Mouse (Mus musculus) MEL (cell line): ENCODE measurements around the gene Kctd7.

Source experiments
- CHD1 ChIP-seq: IDR thresholded peaks from 2 replicates; pipeline ENCODE4 v1.6.1; 2012; ENCODE audit warnings: low read depth, mild to moderate bottlenecking, inconsistent platforms, low read length, improper control_type of control experiment
- CTCF ChIP-seq, 3 experiments: IDR thresholded peaks in 2 of 3; conservative IDR thresholded peaks in 1 of 3; 2 replicates each; pipeline ENCODE4 v1.5.1; 2011 to 2012; ENCODE audit warnings: low read length in 3 of 3, low read depth in 2 of 3, mild to moderate bottlenecking in 2 of 3, improper control_type of control experiment in 1 of 3, inconsistent platforms in 1 of 3, mixed read lengths in 1 of 3, moderate library complexity in 1 of 3; ENCODE audit not compliant: control insufficient read depth in 1 of 3, insufficient read depth in 1 of 3, poor library complexity in 1 of 3, severe bottlenecking in 1 of 3
- EP300 ChIP-seq, 2 experiments: IDR thresholded peaks; 2 replicates each; pipeline ENCODE4 v1.6.1; 2011; ENCODE audit warnings: improper control_type of control experiment in 2 of 2, low read length in 2 of 2, low read depth in 1 of 2, mild to moderate bottlenecking in 1 of 2
- GABPA ChIP-seq: IDR thresholded peaks from 2 replicates; pipeline ENCODE4 v1.6.1; 2012; ENCODE audit warnings: low read depth, mild to moderate bottlenecking, inconsistent platforms, low read length, improper control_type of control experiment, moderate library complexity
- HCFC1 ChIP-seq: IDR thresholded peaks from 2 replicates; pipeline ENCODE4 v1.6.1; 2012; ENCODE audit warnings: low read depth, mild to moderate bottlenecking, inconsistent platforms, low read length, improper control_type of control experiment, moderate library complexity
- MAX ChIP-seq: IDR thresholded peaks from 2 replicates; pipeline ENCODE4 v1.6.1; 2011; ENCODE audit warnings: low read length, improper control_type of control experiment
- NELFE ChIP-seq: IDR thresholded peaks from 2 replicates; pipeline ENCODE4 v1.6.1; 2011; ENCODE audit warnings: low read depth, low read length, improper control_type of control experiment
- POLR2A ChIP-seq, 2 experiments: IDR thresholded peaks; 2 replicates each; pipeline ENCODE4 v1.6.1; 2011 to 2012; ENCODE audit warnings: low read length in 2 of 2, mild to moderate bottlenecking in 2 of 2, control low read depth in 1 of 2, improper control_type of control experiment in 1 of 2, low read depth in 1 of 2, moderate library complexity in 1 of 2; ENCODE audit not compliant: control insufficient read depth in 1 of 2, insufficient read depth in 1 of 2, poor library complexity in 1 of 2
- POLR2AphosphoS5 ChIP-seq: IDR thresholded peaks from 2 replicates; pipeline ENCODE4 v1.6.1; 2012; ENCODE audit warnings: low read depth, borderline replicate concordance, mild to moderate bottlenecking, inconsistent platforms, low read length, moderate library complexity, mixed read lengths
- TAL1 ChIP-seq: IDR thresholded peaks from 2 replicates; pipeline ENCODE4 v1.6.1; 2012; ENCODE audit warnings: mild to moderate bottlenecking, inconsistent platforms, low read length, moderate library complexity, mixed read lengths
- TBP ChIP-seq: IDR thresholded peaks from 2 replicates; pipeline ENCODE4 v1.8.0; 2011; ENCODE audit warnings: low read depth, low read length, improper control_type of control experiment
- TCF12 ChIP-seq: IDR thresholded peaks from 2 replicates; pipeline ENCODE4 v1.6.1; 2014; ENCODE audit warnings: low read depth, mild to moderate bottlenecking, inconsistent platforms, low read length, improper control_type of control experiment, moderate library complexity
- ZKSCAN1 ChIP-seq: IDR thresholded peaks from 2 replicates; pipeline ENCODE4 v1.6.1; 2012; ENCODE audit warnings: low read depth, mild to moderate bottlenecking, inconsistent platforms, low read length, improper control_type of control experiment, moderate library complexity

DNA sequence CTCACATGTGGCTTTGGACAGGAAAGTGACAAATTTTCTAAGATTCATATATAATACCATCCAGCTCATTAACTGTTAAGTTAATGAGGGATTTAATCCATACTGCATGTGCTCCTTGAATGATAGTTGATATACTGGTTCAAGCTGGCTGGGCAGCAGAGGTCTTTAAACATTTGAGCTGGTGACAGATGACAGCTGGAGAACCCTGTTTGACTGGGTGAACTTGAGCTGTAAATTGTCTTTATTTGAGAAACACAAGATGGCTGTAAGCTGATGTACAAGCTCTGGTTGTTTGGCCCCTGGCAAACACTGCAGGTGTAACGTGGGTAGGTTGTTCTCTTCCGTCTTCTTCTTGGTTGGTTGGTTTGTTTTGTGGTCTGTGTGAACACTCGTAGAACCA is 49.1 kb downstream of the Kctd7 start:
- TF ChIP-seq GABPA (no peak), CTCF (IDR thresholded peaks at IDR 0.05 in 2 of 3, conservative IDR thresholded peaks at IDR 0.05 in 1 of 3; ENCODE audit: control insufficient read depth in 1 of 3, insufficient read depth in 1 of 3, low read depth in 2 of 3, low read length in 3 of 3, poor library complexity in 1 of 3, severe bottlenecking in 1 of 3) (no peak), TCF12 (no peak), ZKSCAN1 (no peak), POLR2A (IDR thresholded peaks at IDR 0.05; ENCODE audit: control insufficient read depth in 1 of 2, insufficient read depth in 1 of 2, low read depth in 1 of 2, low read length in 2 of 2, poor library complexity in 1 of 2) (no peak), TBP (no peak), NELFE (no peak), EP300 (IDR thresholded peaks at IDR 0.05; ENCODE audit: low read depth in 1 of 2, low read length in 2 of 2) (no peak), MAX (no peak), HCFC1 (no peak), CHD1 (no peak), TAL1 (no peak), POLR2AphosphoS5 (no peak)
